Mouse (Mus musculus): ENCODE measurements around the gene Tst. TPM values are rescaled to one million over a fixed set of nuclear protein-coding genes. Genes with fewer than 3 reads are reported as not detected.

Tst gene
- 23.7 and 24.6 TPM in 2 replicates for polyA plus RNA-seq (2015; fragmentation: Nextera tagmentation; extraction: Ambion mirVana)

DNA sequence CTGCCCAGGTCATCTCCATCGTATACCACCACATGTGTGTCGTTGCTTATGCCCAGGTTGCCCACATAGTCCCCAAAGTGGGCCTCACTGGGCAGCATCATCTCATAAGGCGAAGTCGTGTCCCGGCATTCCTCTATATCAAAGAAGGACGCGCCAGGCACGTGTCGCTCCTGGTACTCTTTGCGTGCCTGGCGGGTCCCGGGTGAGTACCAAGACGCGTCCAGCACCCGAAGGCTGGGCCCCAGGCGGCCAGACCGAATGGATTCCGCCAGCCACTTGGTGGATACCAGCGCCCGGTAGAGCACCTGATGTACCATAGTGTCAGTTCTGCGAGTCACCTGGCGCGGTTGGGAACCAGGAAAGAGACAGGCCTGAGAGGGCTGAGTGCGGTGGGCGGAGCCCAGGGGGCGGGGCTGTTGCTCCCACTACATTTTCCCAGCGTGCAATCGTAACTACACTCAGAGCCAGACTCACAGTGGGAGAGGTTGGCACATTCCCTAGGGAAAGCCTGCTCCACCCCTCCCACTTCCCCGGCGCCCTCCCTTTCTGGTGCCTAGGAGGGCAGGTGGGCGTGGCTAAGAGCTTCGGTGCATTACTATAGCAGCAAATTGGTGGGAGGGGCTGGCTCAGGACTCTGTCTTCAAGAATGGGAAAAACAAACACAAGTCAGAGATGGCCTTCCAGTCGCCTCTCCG, at the start of gene Tst:
Tst (minus strand) TSS at position 391 of the 695 bp plus-strand sequence.
- Histone ChIP-seq H3K4me1 (peaks cover 66% of the 10 kb centered on the region), H3K27ac (replicated peaks) (peak within 1 kb of the TSS; percentile 96), H3K27me3 (peaks cover 22% of the 10 kb centered on the region), H3K4me2 (replicated peaks) (peak within 1 kb of the TSS; percentile 76), H3K4me3 (peak within 1 kb of the TSS; percentile 85), H3K9me3 (no peaks in the 10 kb centered on the region), H3K9ac (replicated peaks) (peak within 1 kb of the TSS; percentile 87), H3K36me3 (no peaks in the 10 kb centered on the region)
- WGBS = 1% methylated on average over 34 of the region's 34 CpGs
- ATAC-seq (replicated peaks) = peak; percentile 73

DNA sequence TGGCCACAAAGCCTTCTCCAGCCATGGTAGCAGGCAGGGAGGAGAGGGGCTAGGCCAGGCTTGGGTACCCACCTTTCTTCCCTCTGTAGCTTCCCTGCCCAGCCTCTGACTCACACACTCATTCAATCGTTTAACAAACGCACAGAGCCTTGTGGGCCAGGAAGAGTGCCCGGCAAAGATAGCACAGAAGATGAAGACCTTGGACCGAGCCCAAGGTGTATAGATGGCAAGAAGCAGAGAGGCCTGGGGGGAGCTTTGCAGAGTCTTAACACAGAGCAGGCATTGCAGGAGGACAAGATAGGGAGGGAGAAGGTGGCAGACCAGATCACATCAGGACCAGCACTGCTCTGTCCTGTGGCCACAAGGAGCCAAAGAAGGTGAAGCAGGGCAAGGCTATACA, 49.5 kb upstream of the Tst start:
- no peaks in the 10 kb centered on the region for H3K9me3 ChIP-seq
- no peaks in the 10 kb centered on the region for H3K36me3 ChIP-seq
- no peak for ATAC-seq (replicated peaks)
- no peaks in the 10 kb centered on the region for H3K27me3 ChIP-seq
- H3K9ac ChIP-seq (replicated peaks) = no peak overlapping the region
- 72% methylated on average over 4 of the region's 4 CpGs for WGBS
- no peaks in the 10 kb centered on the region for H3K4me1 ChIP-seq
- H3K4me2 ChIP-seq (replicated peaks) = no peak overlapping the region
- H3K4me3 ChIP-seq = no peak overlapping the region
- no peak overlapping the region for H3K27ac ChIP-seq (replicated peaks)

GRCm38 (mm10) chr15:78452929-78453328, 47.2 kb upstream of the Tst start:
- ATAC-seq (replicated peaks) = no peak
- no peaks in the 10 kb centered on the region for H3K9me3 ChIP-seq
- H3K4me1 ChIP-seq = peaks cover 5% of the 10 kb centered on the region
- H3K27ac ChIP-seq (replicated peaks) = no peak overlapping the region
- H3K4me3 ChIP-seq = no peak overlapping the region
- no peaks in the 10 kb centered on the region for H3K36me3 ChIP-seq
- no peak overlapping the region for H3K4me2 ChIP-seq (replicated peaks)
- no peak overlapping the region for H3K9ac ChIP-seq (replicated peaks)
- H3K27me3 ChIP-seq = no peaks in the 10 kb centered on the region
- WGBS = 86% methylated on average over 3 of the region's 3 CpGs

GRCm38 (mm10) chr15:78451201-78451600, 45.5 kb upstream of the Tst start:
- H3K9ac ChIP-seq (replicated peaks) = no peak overlapping the region
- H3K27ac ChIP-seq (replicated peaks) = no peak overlapping the region
- no peaks in the 10 kb centered on the region for H3K27me3 ChIP-seq
- no peak for ATAC-seq (replicated peaks)
- peaks cover 8% of the 10 kb centered on the region for H3K4me1 ChIP-seq
- no peak overlapping the region for H3K4me3 ChIP-seq
- H3K36me3 ChIP-seq = no peaks in the 10 kb centered on the region
- no peak overlapping the region for H3K4me2 ChIP-seq (replicated peaks)
- no peaks in the 10 kb centered on the region for H3K9me3 ChIP-seq
- 67% methylated on average over 2 of the region's 2 CpGs for WGBS

- Histone ChIP-seq H3K4me1 (peaks cover 8% of the 10 kb centered on the region), H3K9ac (replicated peaks) (no peak overlapping the region), H3K36me3 (no peaks in the 10 kb centered on the region), H3K27me3 (no peaks in the 10 kb centered on the region), H3K27ac (replicated peaks) (no peak overlapping the region), H3K9me3 (no peaks in the 10 kb centered on the region), H3K4me3 (no peak overlapping the region), H3K4me2 (replicated peaks) (no peak overlapping the region)
- WGBS = 80% methylated on average over 6 of the region's 6 CpGs
- no peak for ATAC-seq (replicated peaks)
Observed at GRCm38 (mm10) chr15:78450419-78450768, 44.7 kb upstream of the Tst start.

- Histone ChIP-seq H3K9me3 (no peaks in the 10 kb centered on the region), H3K4me1 (peaks cover 8% of the 10 kb centered on the region), H3K27me3 (no peaks in the 10 kb centered on the region), H3K4me2 (replicated peaks) (no peak overlapping the region), H3K27ac (replicated peaks) (no peak overlapping the region), H3K36me3 (no peaks in the 10 kb centered on the region), H3K9ac (replicated peaks) (no peak overlapping the region), H3K4me3 (no peak overlapping the region)
- WGBS = 30% methylated on average over 7 of the region's 7 CpGs
- ATAC-seq (replicated peaks) = no peak
Observed at GRCm38 (mm10) chr15:78449694-78450418, 44.1 kb upstream of the Tst start.

- no peak for ATAC-seq (replicated peaks)
- no peaks in the 10 kb centered on the region for H3K27me3 ChIP-seq
- 83% methylated on average over 6 of the region's 6 CpGs for WGBS
- no peaks in the 10 kb centered on the region for H3K36me3 ChIP-seq
- no peak overlapping the region for H3K9ac ChIP-seq (replicated peaks)
- H3K4me1 ChIP-seq = peaks cover 8% of the 10 kb centered on the region
- no peak overlapping the region for H3K4me3 ChIP-seq
- no peaks in the 10 kb centered on the region for H3K9me3 ChIP-seq
- no peak overlapping the region for H3K4me2 ChIP-seq (replicated peaks)
- no peak overlapping the region for H3K27ac ChIP-seq (replicated peaks)
Observed at GRCm38 (mm10) chr15:78449131-78449530, 43.4 kb upstream of the Tst start.

DNA sequence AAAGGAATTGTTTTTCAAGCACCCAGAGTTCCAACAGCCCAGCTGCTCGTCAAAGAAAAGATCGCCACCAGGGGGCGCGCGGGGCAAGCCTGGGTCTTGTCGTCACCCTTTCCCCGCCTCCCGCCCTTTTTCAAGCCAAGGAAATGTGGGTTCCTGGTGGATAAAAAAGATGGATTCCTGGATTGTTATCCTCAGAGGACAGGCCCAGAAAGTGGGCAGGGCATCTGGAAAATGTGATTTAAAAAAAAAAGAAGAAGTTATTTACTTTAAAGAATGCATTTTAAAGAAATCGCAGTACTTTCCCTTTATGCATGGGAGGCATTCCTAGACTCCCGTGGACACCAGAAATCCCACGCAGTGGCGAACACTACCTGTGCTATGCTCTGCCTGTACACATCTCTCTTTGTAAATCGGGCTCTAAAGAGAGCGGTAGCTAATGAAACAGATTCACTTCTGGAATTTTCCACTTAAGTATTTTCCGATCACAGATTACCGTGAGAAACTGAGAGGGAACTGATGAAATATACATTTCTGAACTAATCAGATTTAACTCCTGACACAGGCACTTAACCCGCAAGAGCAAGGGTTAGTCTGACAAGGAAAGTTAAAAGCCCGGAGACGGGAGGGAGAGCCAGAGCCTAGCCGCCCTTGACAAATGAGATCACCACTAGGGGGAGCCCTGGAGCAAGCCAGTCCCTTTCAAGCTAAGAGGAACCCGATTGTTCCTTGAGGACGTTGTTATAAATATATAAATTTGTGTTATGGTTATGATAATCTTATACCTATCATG, 42.2 kb upstream of the Tst start:
- peaks cover 8% of the 10 kb centered on the region for H3K4me1 ChIP-seq

GRCm38 (mm10) chr15:78447121-78447520, 41.4 kb upstream of the Tst start:
- Histone ChIP-seq H3K9me3 (no peaks in the 10 kb centered on the region), H3K4me1 (peaks cover 8% of the 10 kb centered on the region), H3K4me3 (no peak overlapping the region), H3K36me3 (no peaks in the 10 kb centered on the region), H3K27ac (replicated peaks) (no peak overlapping the region), H3K4me2 (replicated peaks) (no peak overlapping the region), H3K9ac (replicated peaks) (no peak overlapping the region), H3K27me3 (no peaks in the 10 kb centered on the region)
- ATAC-seq (replicated peaks) = no peak
- WGBS = 38% methylated on average over 7 of the region's 7 CpGs

More for the DNA sequence above, 42.2 kb upstream of the Tst start:
- H3K4me2 ChIP-seq (replicated peaks) = peak overlapping the region; percentile 54
- peak overlapping the region; percentile 35 for H3K4me3 ChIP-seq
- H3K27ac ChIP-seq (replicated peaks) = peak overlapping the region; percentile 83
- WGBS = under 1% methylated on average over 22 of the region's 22 CpGs
- H3K9me3 ChIP-seq = no peaks in the 10 kb centered on the region
- ATAC-seq (replicated peaks) = peak; percentile 28
- peak overlapping the region; percentile 41 for H3K9ac ChIP-seq (replicated peaks)
- H3K36me3 ChIP-seq = no peaks in the 10 kb centered on the region
- no peaks in the 10 kb centered on the region for H3K27me3 ChIP-seq

DNA sequence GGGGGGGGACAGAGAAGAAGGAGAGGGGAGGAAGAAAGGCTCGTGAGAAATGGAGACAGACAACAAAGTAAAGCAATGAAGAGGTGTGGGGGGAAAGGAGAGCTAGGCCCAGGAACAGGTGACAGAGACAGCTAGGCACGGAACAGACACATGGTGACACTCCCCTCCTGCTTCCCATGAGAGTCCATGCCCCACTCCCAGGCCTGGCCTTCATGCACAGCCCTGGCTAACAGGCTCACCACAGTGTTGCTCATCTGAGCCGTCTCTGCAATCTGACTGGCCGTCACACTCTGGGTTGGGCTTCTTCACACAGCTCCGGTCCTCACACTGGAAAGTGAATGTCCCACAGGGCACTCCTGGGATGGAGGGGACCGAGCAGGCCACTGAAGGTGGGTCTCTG, 38.1 kb upstream of the Tst start:
- no peak overlapping the region for H3K27ac ChIP-seq (replicated peaks)
- 63% methylated on average over 6 of the region's 6 CpGs for WGBS
- no peak overlapping the region for H3K4me2 ChIP-seq (replicated peaks)
- no peaks in the 10 kb centered on the region for H3K36me3 ChIP-seq
- H3K4me1 ChIP-seq = peaks cover 11% of the 10 kb centered on the region
- no peak for ATAC-seq (replicated peaks)
- no peaks in the 10 kb centered on the region for H3K9me3 ChIP-seq
- no peak overlapping the region for H3K4me3 ChIP-seq
- no peaks in the 10 kb centered on the region for H3K27me3 ChIP-seq
- H3K9ac ChIP-seq (replicated peaks) = no peak overlapping the region

DNA sequence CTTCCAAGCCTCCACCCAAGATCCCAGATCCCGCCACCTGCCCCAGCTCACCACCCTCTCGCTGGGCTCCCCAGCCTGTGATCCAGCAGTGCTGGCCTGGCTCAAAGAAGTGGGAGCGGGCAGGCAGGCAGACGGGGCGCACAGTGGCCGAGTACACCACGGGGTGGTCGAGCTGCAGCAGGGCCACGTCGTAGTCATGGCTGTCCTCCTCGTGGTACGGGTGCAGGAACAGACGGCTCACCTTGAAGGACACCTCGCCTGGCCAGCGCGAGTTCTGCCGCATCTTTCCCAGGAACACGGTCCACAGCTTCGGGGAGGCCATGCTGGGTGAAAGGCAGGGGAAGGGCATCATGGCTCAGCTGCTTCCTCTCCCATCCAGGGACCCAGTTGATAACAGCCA, 36.5 kb upstream of the Tst start:
- H3K4me1 ChIP-seq = peaks cover 11% of the 10 kb centered on the region
- no peaks in the 10 kb centered on the region for H3K9me3 ChIP-seq
- no peak overlapping the region for H3K9ac ChIP-seq (replicated peaks)
- 91% methylated on average over 19 of the region's 19 CpGs for WGBS
- H3K27ac ChIP-seq (replicated peaks) = no peak overlapping the region
- H3K4me3 ChIP-seq = no peak overlapping the region
- no peaks in the 10 kb centered on the region for H3K36me3 ChIP-seq
- H3K27me3 ChIP-seq = no peaks in the 10 kb centered on the region
- no peak overlapping the region for H3K4me2 ChIP-seq (replicated peaks)
- no peak for ATAC-seq (replicated peaks)

- Histone ChIP-seq H3K4me2 (replicated peaks) (no peak overlapping the region), H3K9me3 (no peaks in the 10 kb centered on the region), H3K36me3 (peaks cover 7% of the 10 kb centered on the region; the same call in 1 of the 2 replicates), H3K4me1 (peaks cover 24% of the 10 kb centered on the region), H3K4me3 (no peak overlapping the region), H3K27me3 (no peaks in the 10 kb centered on the region), H3K9ac (replicated peaks) (no peak overlapping the region), H3K27ac (replicated peaks) (no peak overlapping the region)
- WGBS = 67% methylated on average over 9 of the region's 9 CpGs
- ATAC-seq (replicated peaks) = no peak
Observed at GRCm38 (mm10) chr15:78438973-78439372, 33.3 kb upstream of the Tst start.
